Mouse (Mus musculus): ENCODE measurements around the gene Gm16442. TPM values are rescaled to one million over a fixed set of nuclear protein-coding genes. Genes with fewer than 3 reads are reported as not detected.

Gm16442 gene
- not detected for polyA plus RNA-seq (2015; fragmentation: Illumina TruSeq; extraction: RNeasy Lipid Tissue Mini Kit (QIAGEN cat#74804); ENCODE audit: insufficient read depth, low read depth, low replicate concordance)

DNA sequence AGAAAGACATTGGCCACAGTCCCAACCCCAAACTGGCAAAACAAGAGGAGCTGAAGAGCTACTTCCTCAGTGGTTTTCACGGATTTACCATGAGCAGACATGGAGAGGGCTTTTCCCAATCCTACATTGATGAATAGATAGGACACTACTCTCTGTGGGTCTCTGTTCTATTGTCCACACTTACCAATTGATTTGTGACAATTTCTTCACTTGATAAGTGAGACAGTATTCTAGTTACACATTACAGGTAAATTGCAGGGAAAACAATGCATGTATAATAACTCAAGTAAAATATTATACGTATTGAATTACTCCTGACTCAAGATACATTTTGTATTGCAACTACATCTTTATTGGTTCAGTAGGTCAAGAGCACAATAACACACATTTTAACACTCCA is at the start of gene Gm16442:
TSS of gene Gm16442 (minus strand) at position 101 of the 400 bp plus-strand sequence.

DNA sequence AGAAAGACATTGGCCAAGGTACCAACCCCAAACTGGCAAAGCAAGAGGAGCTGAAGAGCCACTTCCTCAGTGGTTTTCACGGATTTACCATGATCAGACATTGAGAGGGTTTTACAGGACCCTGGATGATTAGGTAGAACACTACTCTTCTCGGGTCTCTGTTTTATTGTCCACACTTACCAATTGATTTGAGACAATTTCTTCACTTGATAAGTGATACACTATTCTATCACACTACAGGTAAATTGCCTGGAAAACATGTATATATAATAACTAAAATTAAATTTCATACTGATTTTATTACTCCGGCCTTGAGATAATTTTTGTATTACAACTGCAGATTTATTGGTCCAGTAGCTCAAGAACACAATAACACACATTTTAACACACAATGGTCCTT is 45.9 kb upstream of the Gm16442 start, which contains the start of gene Vmn1r94:
TSS of gene Vmn1r94 (minus strand) at position 101 of the 400 bp plus-strand sequence.

DNA sequence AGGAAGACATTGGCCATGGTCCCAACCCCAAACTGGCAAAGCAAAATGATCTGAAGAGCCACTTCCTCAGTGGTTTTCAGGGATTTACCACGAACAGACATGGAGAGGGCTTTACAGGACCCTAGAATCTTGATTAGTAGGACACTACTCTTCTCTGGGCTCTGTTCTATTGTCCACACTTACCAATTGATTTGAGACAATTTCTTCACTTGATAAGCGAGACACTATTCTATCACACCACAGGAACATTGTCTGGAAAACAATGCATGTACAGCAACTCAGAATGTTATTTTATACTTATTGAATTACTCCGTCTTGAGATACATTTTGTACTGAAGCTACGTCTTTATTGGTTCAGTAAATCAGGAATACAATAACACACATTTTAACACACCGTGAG is 16.6 kb upstream of the Gm16442 start, which contains the start of gene Vmn1r93:
TSS of gene Vmn1r93 (minus strand) at position 101 of the 400 bp plus-strand sequence.

DNA sequence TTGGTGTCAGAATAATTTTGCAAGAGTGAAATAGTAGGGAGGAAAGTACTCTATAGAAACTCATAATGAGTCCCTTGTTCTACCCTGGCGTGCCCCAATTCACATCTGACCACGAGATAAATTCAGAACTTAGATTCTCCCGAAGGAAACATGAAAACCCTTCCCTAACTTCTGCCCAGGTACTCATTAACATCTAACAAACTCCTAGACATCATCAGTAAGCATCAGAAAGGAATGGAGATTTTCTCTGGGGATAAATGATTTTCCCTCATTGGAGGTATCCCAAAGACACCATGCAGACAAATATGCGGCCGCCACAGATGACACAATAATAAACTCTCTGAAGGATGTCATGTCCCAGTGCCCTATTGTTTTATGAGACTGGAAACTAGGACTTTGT is 23.0 kb downstream of the Gm16442 start, which contains the start of gene Vmn1r91:
TSS of gene Vmn1r91 (plus strand) at position 301 of the 400 bp plus-strand sequence.

Other genes with a start within 250 kb of the Gm16442 start
- not detected for gene Ceacam19, start 234.6 kb downstream of the Gm16442 start, polyA plus RNA-seq (2015; fragmentation: Illumina TruSeq; extraction: RNeasy Lipid Tissue Mini Kit (QIAGEN cat#74804); ENCODE audit: insufficient read depth, low read depth, low replicate concordance)
- 5.6 TPM for gene Pvr, start 201.4 kb downstream of the Gm16442 start, polyA plus RNA-seq (2015; fragmentation: Illumina TruSeq; extraction: RNeasy Lipid Tissue Mini Kit (QIAGEN cat#74804); ENCODE audit: insufficient read depth, low read depth, low replicate concordance)
- 0.96 TPM for gene Igsf23, start 171.8 kb downstream of the Gm16442 start, polyA plus RNA-seq (2015; fragmentation: Illumina TruSeq; extraction: RNeasy Lipid Tissue Mini Kit (QIAGEN cat#74804); ENCODE audit: insufficient read depth, low read depth, low replicate concordance)
- not detected for gene Ceacam20, start 157.2 kb downstream of the Gm16442 start, polyA plus RNA-seq (2015; fragmentation: Illumina TruSeq; extraction: RNeasy Lipid Tissue Mini Kit (QIAGEN cat#74804); ENCODE audit: insufficient read depth, low read depth, low replicate concordance)
- 0.39 TPM for gene Nlrp9b, start 131.1 kb downstream of the Gm16442 start, polyA plus RNA-seq (2015; fragmentation: Illumina TruSeq; extraction: RNeasy Lipid Tissue Mini Kit (QIAGEN cat#74804); ENCODE audit: insufficient read depth, low read depth, low replicate concordance)
- gene Vmn1r91, start 22.9 kb downstream of the Gm16442 start, polyA plus RNA-seq (2015; fragmentation: Illumina TruSeq; extraction: RNeasy Lipid Tissue Mini Kit (QIAGEN cat#74804); ENCODE audit: insufficient read depth, low read depth, low replicate concordance): not detected
- gene Vmn1r93, start 16.5 kb upstream of the Gm16442 start, polyA plus RNA-seq (2015; fragmentation: Illumina TruSeq; extraction: RNeasy Lipid Tissue Mini Kit (QIAGEN cat#74804); ENCODE audit: insufficient read depth, low read depth, low replicate concordance): not detected
- gene Vmn1r94, start 45.8 kb upstream of the Gm16442 start, polyA plus RNA-seq (2015; fragmentation: Illumina TruSeq; extraction: RNeasy Lipid Tissue Mini Kit (QIAGEN cat#74804); ENCODE audit: insufficient read depth, low read depth, low replicate concordance): not detected
- gene Vmn1r95, start 71.1 kb upstream of the Gm16442 start, polyA plus RNA-seq (2015; fragmentation: Illumina TruSeq; extraction: RNeasy Lipid Tissue Mini Kit (QIAGEN cat#74804); ENCODE audit: insufficient read depth, low read depth, low replicate concordance): not detected
- not detected for gene Gm6164, start 83.0 kb upstream of the Gm16442 start, polyA plus RNA-seq (2015; fragmentation: Illumina TruSeq; extraction: RNeasy Lipid Tissue Mini Kit (QIAGEN cat#74804); ENCODE audit: insufficient read depth, low read depth, low replicate concordance)
- not detected for gene Gm4498, start 111.2 kb upstream of the Gm16442 start, polyA plus RNA-seq (2015; fragmentation: Illumina TruSeq; extraction: RNeasy Lipid Tissue Mini Kit (QIAGEN cat#74804); ENCODE audit: insufficient read depth, low read depth, low replicate concordance)
- not detected for gene Gm5890, start 140.3 kb upstream of the Gm16442 start, polyA plus RNA-seq (2015; fragmentation: Illumina TruSeq; extraction: RNeasy Lipid Tissue Mini Kit (QIAGEN cat#74804); ENCODE audit: insufficient read depth, low read depth, low replicate concordance)
- not detected for gene Gm4133, start 211.5 kb upstream of the Gm16442 start, polyA plus RNA-seq (2015; fragmentation: Illumina TruSeq; extraction: RNeasy Lipid Tissue Mini Kit (QIAGEN cat#74804); ENCODE audit: insufficient read depth, low read depth, low replicate concordance)

Data from pancreas, adult 10 weeks (tissue).